Mouse (Mus musculus): ENCODE data around the gene Vmn2r108. TPM values are rescaled to one million over a fixed set of nuclear protein-coding genes. Genes with fewer than 3 reads are reported as not detected.
"Not testable (repeated sequence)": the region's sequence is repeated elsewhere in the genome, so short reads cannot be mapped to it uniquely, and the experiment has no call there.

Vmn2r108 gene
- polyA plus RNA-seq (2015; fragmentation: Nextera tagmentation; extraction: Ambion mirVana): not detected in 2 replicates

- no peaks in the 10 kb centered on the region for H3K9me3 ChIP-seq
- no peak for ATAC-seq (ENCODE audit: borderline replicate concordance, extremely low read depth, low FRiP score, low TSS enrichment)
- no peaks in the 10 kb centered on the region for H3K36me3 ChIP-seq
- H3K4me3 ChIP-seq: no peak within 1 kb of the TSS
- no peak within 1 kb of the TSS for H3K9ac ChIP-seq
- H3K27ac ChIP-seq: no peak within 1 kb of the TSS
- H3K27me3 ChIP-seq: no peaks in the 10 kb centered on the region
- H3K4me1 ChIP-seq: no peaks in the 10 kb centered on the region
- H3K4me2 ChIP-seq: no peak within 1 kb of the TSS
Measured at GRCm38 (mm10) chr17:20481231-20481630, at the start of gene Vmn2r108. Vmn2r108 (minus strand) TSS chr17:20481331.

- H3K27me3 ChIP-seq; H3K4me2 ChIP-seq; H3K27ac ChIP-seq; H3K9me3 ChIP-seq; H3K4me1 ChIP-seq; ATAC-seq (ENCODE audit: borderline replicate concordance, extremely low read depth, low FRiP score, low TSS enrichment); H3K4me3 ChIP-seq; H3K36me3 ChIP-seq; H3K9ac ChIP-seq: not testable (repeated sequence)
Measured at GRCm38 (mm10) chr17:20508247-20508646, 27.1 kb upstream of the Vmn2r108 start.

GRCm38 (mm10) chr17:20497858-20498257, 16.7 kb upstream of the Vmn2r108 start, which contains the start of gene Vmn1r225:
Vmn1r225 (plus strand) TSS chr17:20498158.
- no peak for ATAC-seq (ENCODE audit: borderline replicate concordance, extremely low read depth, low FRiP score, low TSS enrichment)
- H3K27ac ChIP-seq: no peak within 1 kb of the TSS
- H3K36me3 ChIP-seq: no peaks in the 10 kb centered on the region
- no peak within 1 kb of the TSS for H3K9ac ChIP-seq
- H3K9me3 ChIP-seq: no peaks in the 10 kb centered on the region; the same call in 1 of the 2 replicates
- H3K4me3 ChIP-seq: no peak within 1 kb of the TSS
- H3K4me1 ChIP-seq: no peaks in the 10 kb centered on the region
- no peak within 1 kb of the TSS for H3K4me2 ChIP-seq
- H3K27me3 ChIP-seq: no peaks in the 10 kb centered on the region

- 64% methylated on average over 3 of the region's 3 CpGs for WGBS
- Histone ChIP-seq H3K36me3 (no peaks in the 10 kb centered on the region), H3K4me2 (no peak overlapping the region), H3K27me3 (no peaks in the 10 kb centered on the region), H3K4me3 (no peak overlapping the region), H3K9ac (no peak overlapping the region), H3K27ac (no peak overlapping the region), H3K9me3 (no peaks in the 10 kb centered on the region), H3K4me1 (no peaks in the 10 kb centered on the region)
- ATAC-seq (ENCODE audit: borderline replicate concordance, extremely low read depth, low FRiP score, low TSS enrichment): no peak
Measured at GRCm38 (mm10) chr17:20473311-20473710, 7.8 kb downstream of the Vmn2r108 start.

GRCm38 (mm10) chr17:20439263-20439662, 41.9 kb downstream of the Vmn2r108 start:
- H3K4me1 ChIP-seq: no peaks in the 10 kb centered on the region
- no peak overlapping the region for H3K9ac ChIP-seq
- no peaks in the 10 kb centered on the region for H3K9me3 ChIP-seq
- H3K4me2 ChIP-seq: no peak overlapping the region
- H3K27ac ChIP-seq: no peak overlapping the region
- H3K27me3 ChIP-seq: no peaks in the 10 kb centered on the region
- ATAC-seq (ENCODE audit: borderline replicate concordance, extremely low read depth, low FRiP score, low TSS enrichment): no peak
- H3K4me3 ChIP-seq: no peak overlapping the region
- H3K36me3 ChIP-seq: no peaks in the 10 kb centered on the region

- 21% methylated on average over 1 of the region's 1 CpGs for WGBS
- H3K36me3 ChIP-seq: no peaks in the 10 kb centered on the region
- H3K27me3 ChIP-seq: no peaks in the 10 kb centered on the region
- ATAC-seq (ENCODE audit: borderline replicate concordance, extremely low read depth, low FRiP score, low TSS enrichment): no peak
- H3K27ac ChIP-seq: no peak within 1 kb of the TSS
- no peak within 1 kb of the TSS for H3K9ac ChIP-seq
- H3K4me3 ChIP-seq: no peak within 1 kb of the TSS
- no peak within 1 kb of the TSS for H3K4me2 ChIP-seq
- no peaks in the 10 kb centered on the region for H3K9me3 ChIP-seq
- no peaks in the 10 kb centered on the region for H3K4me1 ChIP-seq
Measured at GRCm38 (mm10) chr17:20413846-20414245, 67.3 kb downstream of the Vmn2r108 start, which contains the start of gene Vmn1r224. Vmn1r224 (plus strand) TSS chr17:20414146.

Other genes with a start within 250 kb of the Vmn2r108 start
- gene Vmn2r105, start 246.3 kb downstream of the Vmn2r108 start, polyA plus RNA-seq (2015; fragmentation: Nextera tagmentation; extraction: Ambion mirVana): not detected in 2 replicates
- not detected in 2 replicates for gene Vmn2r106, start 195.8 kb downstream of the Vmn2r108 start, polyA plus RNA-seq (2015; fragmentation: Nextera tagmentation; extraction: Ambion mirVana)
- gene Vmn2r107, start 136.1 kb downstream of the Vmn2r108 start, polyA plus RNA-seq (2015; fragmentation: Nextera tagmentation; extraction: Ambion mirVana): not detected in 2 replicates
- not detected in 2 replicates for gene Vmn1r224, start 67.2 kb downstream of the Vmn2r108 start, polyA plus RNA-seq (2015; fragmentation: Nextera tagmentation; extraction: Ambion mirVana)
- gene Vmn1r225, start 16.8 kb upstream of the Vmn2r108 start, polyA plus RNA-seq (2015; fragmentation: Nextera tagmentation; extraction: Ambion mirVana): not detected in 2 replicates
- gene Vmn2r109, start 83.4 kb upstream of the Vmn2r108 start, polyA plus RNA-seq (2015; fragmentation: Nextera tagmentation; extraction: Ambion mirVana): not detected in 2 replicates
- 0.02 and 0.03 TPM in 2 replicates for gene Vmn2r110, start 115.1 kb upstream of the Vmn2r108 start, polyA plus RNA-seq (2015; fragmentation: Nextera tagmentation; extraction: Ambion mirVana)
- not detected in 2 replicates for gene Fpr-rs3, start 143.5 kb upstream of the Vmn2r108 start, polyA plus RNA-seq (2015; fragmentation: Nextera tagmentation; extraction: Ambion mirVana)
- not detected in 2 replicates for gene Vmn1r226, start 201.5 kb upstream of the Vmn2r108 start, polyA plus RNA-seq (2015; fragmentation: Nextera tagmentation; extraction: Ambion mirVana)
- not detected in 2 replicates for gene Vmn1r227, start 248.5 kb upstream of the Vmn2r108 start, polyA plus RNA-seq (2015; fragmentation: Nextera tagmentation; extraction: Ambion mirVana)